Mouse (Mus musculus) bone marrow, adult 2 months (tissue): Measurements from ENCODE around the gene Phc2.

Experiments used
- CTCF ChIP-seq: fragments of 200-500 bp; IDR thresholded peaks from 2 replicates; pipeline ENCODE4 v1.5.1; 2011; ENCODE audit warnings: low read length, control low read depth; ENCODE audit not compliant: control insufficient read depth, insufficient read depth
- POLR2A ChIP-seq: fragments of 200-500 bp; IDR thresholded peaks from 2 replicates; pipeline ENCODE4 v1.6.1; 2011; ENCODE audit warnings: low read depth, mild to moderate bottlenecking, control low read depth, low read length, borderline replicate concordance; ENCODE audit not compliant: control insufficient read depth

DNA sequence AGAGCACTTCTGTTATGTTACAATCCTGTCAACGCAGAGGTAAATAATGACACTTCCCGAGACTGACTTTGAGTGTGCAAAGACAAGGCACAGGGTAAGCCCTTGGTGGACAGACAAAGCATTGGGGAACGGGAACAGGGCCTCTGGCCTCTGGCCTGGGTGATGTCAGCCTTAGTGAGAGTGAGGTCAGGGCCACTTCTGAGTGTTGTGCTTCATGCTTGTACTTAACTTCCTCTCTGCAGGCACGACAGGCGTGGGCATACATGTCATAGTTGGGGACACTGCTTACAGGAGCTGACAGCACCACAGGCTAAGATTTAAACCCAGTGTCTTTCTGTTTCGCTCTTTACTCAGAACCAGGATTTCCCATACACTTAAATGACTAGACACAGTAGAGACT is 79.0 kb downstream of the Phc2 start:
- TF ChIP-seq CTCF = no peak
- no peak for TF ChIP-seq POLR2A
